Mouse (Mus musculus): Measurements from ENCODE around the gene Dnaaf5. TPM values are rescaled to one million over a fixed set of nuclear protein-coding genes. Genes with fewer than 3 reads are reported as not detected.

The Dnaaf5 gene
- total RNA-seq, 2 experiments from 2014 or later: 15.8 to 16.1 TPM

DNA sequence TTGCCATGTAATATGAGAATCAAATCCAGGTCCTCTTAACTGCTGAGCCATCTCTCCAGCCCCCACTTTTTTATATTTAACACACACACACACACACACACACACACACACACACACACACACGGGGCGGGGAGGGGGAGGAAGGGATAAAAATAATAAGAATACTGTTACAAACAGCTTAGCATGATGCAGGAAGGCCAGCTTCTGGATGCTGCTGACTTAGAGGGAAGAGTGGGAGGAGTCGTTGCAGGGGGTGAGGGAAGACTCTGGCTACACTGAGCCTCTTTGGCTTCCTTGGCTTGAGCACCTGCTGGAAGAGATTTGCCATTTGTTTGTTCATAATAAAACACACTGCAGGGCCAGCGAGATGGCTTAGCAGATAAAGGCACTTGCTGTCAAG, 34.9 kb downstream of the Dnaaf5 start:
- DNase-seq (ENCODE audit: low spot score in 2 of 2): no peak

- DNase-seq (ENCODE audit: low spot score in 2 of 2): no peak
Observed at GRCm38 (mm10) chr5:139189726-139190125, 39.7 kb downstream of the Dnaaf5 start.

- DNase-seq (ENCODE audit: low spot score in 2 of 2): no peak
Observed at GRCm38 (mm10) chr5:139190958-139191357, 40.9 kb downstream of the Dnaaf5 start.

DNA sequence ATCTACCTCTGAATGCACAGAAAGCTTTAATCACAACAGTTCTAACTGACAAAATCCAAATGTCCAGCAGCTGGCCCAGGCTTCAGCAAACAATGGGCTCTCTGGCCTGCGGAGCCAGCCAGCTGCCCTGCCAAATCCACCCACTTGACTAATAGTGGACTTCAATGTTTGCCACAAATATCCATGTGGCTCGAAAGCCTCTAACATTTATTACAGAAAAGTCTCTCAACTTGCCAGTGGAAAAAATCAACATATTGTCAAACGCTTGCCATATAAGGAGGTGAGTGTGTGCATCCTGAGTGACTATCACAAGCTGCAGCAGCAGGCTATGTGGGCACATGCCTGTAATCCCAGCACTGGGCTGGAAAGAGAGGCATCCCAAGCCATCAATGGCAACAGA, 48.8 kb downstream of the Dnaaf5 start:
- no peak for DNase-seq (ENCODE audit: low spot score in 2 of 2)

DNA sequence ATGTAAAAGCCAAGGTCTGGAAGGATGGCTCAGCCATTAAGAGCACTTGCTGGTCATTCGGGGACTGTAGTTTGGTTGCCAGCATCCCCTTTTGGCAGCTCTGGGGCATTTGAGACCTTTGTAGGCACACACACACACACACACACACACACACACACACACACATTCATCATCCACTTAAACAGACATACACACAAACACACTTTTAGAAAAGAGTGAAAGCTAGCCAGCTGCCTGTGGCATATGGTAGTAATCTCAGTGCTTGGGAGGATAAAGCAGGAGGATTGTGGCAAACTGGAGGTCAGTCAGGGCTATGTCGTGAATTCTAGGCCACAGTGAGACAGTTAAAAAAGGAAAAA, 49.6 kb downstream of the Dnaaf5 start:
- no peak for DNase-seq (ENCODE audit: low spot score in 2 of 2)

DNA sequence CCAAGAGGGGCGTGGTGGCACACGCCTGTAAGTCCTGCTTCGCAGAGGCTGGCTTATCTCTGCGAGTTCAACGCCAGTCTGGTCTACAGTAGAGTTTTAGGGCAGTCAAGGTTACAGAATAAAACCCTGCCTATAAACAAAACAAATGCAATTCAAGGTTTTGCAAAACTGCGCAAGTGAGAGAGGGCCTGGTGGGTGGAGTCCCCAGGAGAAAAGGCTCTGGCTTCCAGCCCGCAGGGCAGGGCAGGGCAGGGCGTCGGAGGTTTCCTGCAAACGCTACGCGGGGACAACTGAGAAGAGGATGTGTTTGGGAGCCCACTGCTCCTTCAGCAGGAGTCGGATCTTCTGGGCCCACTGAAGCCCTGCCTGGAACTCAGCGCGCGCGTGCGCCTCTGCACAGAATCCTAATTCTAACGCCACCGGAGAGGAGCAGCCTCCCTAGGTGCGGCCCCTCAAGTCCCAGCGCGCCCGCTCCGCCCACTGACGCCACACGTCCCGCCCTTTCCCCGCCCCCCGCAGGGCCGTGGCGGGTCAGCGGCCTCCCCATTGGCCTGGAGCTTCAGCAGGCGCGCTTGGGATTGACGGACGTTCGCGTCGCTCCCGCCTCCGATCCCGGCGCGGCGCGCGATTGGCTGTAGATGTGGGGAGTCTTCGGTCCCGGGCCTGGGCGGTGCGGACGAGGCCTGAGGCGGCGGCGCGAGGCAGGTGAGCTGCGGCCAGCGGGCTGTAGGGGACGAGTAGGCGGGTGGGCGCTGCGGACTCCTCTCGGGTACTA, 50.2 kb downstream of the Dnaaf5 start, which contains the start of gene Sun1:
Gene Sun1, plus strand, starts transcription at position 643 of the 775 bp plus-strand sequence.
- peak; percentile 94 to 98 for DNase-seq (ENCODE audit: low spot score in 2 of 2)

- DNase-seq (ENCODE audit: low spot score in 2 of 2): no peak
Observed at GRCm38 (mm10) chr5:139200770-139201569, 50.9 kb downstream of the Dnaaf5 start.

DNA sequence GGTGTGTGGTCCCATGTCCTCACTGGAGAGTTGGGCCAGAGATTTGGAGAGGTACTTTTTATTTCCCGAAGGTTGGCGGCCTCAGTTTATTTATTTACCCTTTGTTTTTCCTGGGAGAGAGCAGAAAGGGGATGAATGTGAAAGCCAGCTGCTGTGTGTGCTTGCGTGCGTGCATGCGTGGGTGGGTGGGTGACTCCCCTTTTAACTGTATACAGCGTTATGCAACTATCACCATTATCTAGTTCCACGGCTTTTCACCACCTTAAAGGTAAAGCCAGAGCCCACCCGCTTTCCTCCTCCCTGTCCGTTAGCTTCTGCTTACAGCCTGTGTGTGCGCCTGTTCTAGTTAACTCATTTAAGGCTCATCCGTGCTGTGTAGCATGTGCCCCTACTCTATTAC, 52.1 kb downstream of the Dnaaf5 start:
- DNase-seq (ENCODE audit: low spot score in 2 of 2): no peak

DNA sequence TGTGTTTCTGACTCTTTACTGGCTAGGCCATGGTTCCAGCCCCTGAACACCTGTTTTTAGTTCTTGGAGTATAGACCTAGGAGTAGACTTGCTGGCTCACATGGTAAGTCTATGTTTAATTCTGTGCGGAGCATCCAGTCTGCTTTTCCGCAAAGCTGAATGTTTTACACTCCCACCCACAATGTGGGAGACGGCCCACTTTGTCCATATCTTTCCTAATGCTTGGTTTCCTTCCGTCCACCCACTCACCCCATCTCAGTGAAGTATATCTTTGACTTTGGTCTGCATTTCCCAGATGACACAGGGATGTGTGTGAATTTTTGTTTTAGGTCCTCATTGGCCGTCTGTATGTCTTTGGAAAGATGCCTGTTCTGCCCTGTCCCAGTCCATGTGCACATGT, 53.3 kb downstream of the Dnaaf5 start:
- no peak for DNase-seq (ENCODE audit: low spot score in 2 of 2)

GRCm38 (mm10) chr5:139206081-139206480, 56.1 kb downstream of the Dnaaf5 start:
- DNase-seq (ENCODE audit: low spot score in 2 of 2): no peak

- DNase-seq (ENCODE audit: low spot score in 2 of 2): no peak
Observed at GRCm38 (mm10) chr5:139206525-139206924, 56.5 kb downstream of the Dnaaf5 start.

DNA sequence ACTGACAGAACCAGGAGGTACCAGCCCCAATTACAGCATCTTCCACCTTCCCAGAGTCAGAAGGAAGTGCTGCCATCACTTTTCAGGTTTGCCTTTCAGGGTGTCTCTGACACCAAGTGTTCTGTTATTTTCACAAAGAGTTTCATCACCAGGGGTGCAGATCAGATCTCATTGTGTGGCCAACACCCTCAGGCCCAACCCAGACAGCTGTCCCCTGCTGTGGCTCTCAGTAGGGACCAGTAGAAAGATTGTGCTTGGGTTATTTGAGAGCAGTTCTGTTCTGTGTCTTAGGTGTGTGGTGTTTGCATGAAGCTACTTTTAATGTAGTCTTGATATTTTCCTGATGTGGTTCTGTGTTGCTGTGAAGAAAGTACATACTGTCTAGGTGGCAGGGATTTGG, 58.2 kb downstream of the Dnaaf5 start:
- no peak for DNase-seq (ENCODE audit: low spot score in 2 of 2)

DNA sequence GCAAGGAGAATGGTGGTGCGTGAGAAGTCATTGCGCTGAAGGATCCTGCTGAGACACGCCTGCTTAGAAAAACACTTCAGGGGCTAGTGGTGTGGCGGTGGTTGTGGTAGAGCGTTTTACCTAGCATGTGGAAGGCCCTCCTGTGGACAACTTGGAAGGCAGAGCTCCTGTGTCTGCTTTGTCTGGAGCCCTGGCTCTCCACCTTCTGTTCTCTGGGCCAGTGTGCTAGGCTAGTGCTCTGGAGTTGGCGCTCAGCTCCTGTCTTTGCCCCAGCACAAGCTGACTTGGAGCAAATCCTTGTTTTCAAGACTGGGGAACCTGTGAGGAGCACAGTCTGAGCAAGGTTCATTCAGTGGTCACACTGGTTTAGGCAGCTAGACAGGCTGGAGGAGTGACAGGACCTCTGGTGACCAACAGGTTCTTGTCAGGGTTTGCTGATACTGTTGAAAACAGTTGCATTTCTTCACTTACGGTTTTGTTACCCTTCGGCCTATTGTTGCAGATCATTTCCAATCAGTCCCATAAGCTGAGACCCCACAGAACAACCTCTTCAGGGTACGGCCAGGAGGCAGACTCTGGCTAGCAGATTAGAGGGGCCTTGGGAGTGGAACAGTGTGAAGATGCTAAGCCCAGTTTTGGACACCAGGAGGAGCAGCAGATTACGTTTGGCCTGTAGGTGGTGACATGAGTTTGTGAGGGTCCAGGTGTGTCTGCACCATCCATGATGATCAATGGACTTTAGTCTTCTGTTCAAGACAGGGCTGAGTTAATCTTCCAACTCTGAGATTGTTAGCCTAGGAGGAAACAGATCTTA, 59.1 kb downstream of the Dnaaf5 start:
- DNase-seq (ENCODE audit: low spot score in 2 of 2): no peak

DNA sequence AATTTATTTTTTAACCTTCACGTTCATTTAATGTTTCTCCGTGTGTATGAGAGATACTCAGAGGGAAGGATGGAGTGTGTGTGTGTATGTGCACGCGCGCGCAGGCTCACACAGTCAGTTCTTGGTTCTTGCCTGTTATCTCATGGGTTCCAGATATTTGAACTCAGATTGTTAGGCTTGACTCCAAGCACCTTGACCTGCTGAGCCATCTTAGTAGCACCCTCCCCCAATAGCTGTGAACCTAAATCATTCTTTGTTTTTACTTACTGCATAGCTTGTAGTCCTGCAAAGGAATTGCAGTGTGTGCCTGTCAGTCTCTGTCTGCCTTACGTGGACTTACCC, 59.6 kb downstream of the Dnaaf5 start:
- DNase-seq (ENCODE audit: low spot score in 2 of 2): no peak

DNA sequence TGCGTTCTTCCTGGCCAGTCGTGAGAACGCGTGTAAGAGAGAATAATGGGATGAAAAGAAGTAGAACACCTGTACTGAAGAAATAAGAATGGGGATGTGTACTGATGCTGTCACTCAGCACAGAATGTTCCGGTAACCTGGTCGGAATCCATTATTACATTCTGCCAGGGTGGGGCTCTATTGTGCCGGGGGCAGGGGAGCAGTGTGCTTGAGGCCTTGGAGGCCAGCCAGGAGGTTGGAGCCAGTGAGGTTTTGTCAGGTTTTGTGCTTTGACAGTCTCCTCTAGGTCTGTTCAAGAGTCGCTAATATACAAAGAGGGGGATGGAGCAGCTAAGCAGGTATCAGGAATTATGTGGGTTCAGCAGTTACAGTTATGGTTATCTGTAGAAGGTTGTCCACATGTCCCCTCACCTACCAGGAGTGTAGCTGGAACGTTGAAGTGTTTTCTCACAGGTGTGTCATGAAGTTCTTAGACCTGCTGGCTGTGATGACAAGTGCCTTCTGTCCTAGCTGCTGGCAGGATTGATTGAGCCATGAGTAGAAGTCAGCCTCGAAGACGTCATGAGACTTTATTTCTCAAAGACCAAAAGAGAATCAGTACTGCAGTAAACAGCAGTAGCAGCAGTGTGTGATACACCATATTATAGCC, 61.8 kb downstream of the Dnaaf5 start:
- DNase-seq (ENCODE audit: low spot score in 2 of 2): no peak

GRCm38 (mm10) chr5:139214298-139214697, 64.3 kb downstream of the Dnaaf5 start:
- no peak for DNase-seq (ENCODE audit: low spot score in 2 of 2)

DNA sequence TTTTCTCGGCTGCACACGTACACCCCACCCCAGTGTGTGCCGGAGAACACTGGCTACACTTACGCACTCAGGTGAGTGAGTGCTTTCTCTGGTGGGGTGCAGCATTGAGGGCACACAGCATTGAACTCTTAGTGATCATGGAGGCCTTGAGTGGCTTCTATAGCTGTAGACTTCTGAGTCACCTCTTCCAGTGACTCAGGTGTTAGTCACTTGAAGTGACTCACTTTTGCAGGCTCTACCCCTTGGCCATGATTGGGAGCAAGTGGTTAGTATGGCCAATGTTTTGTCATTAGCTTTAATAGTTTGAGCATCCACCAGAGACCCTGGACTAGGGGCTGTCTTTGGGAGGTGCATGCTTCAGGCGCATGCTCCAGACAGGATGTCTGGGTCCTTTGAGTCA, 65.2 kb downstream of the Dnaaf5 start:
- DNase-seq (ENCODE audit: low spot score in 2 of 2): no peak

DNA sequence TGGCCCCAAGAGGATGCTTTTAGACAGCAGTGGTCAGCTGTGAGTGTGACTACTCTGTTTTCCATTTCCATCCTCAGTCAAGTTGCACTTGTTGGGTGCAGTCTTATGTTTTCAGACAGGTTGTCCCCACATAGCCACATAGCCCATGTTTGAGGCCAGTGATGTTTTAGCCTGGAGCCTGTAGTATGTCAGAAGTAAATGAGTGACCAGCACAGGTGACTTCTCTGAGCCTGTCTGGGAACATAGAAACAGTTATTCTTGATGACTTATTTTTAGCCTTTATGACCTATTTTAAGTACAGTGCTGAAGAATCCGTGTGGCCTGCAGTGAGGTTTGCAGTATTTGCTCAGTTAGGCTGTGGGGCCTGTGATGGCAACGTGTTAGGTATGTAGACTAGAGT, 66.1 kb downstream of the Dnaaf5 start:
- DNase-seq (ENCODE audit: low spot score in 2 of 2): no peak

GRCm38 (mm10) chr5:139216774-139217173, 66.8 kb downstream of the Dnaaf5 start:
- no peak for DNase-seq (ENCODE audit: low spot score in 2 of 2)

- no peak for DNase-seq (ENCODE audit: low spot score in 2 of 2)
Observed at GRCm38 (mm10) chr5:139220006-139220515, 70.0 kb downstream of the Dnaaf5 start.

DNA sequence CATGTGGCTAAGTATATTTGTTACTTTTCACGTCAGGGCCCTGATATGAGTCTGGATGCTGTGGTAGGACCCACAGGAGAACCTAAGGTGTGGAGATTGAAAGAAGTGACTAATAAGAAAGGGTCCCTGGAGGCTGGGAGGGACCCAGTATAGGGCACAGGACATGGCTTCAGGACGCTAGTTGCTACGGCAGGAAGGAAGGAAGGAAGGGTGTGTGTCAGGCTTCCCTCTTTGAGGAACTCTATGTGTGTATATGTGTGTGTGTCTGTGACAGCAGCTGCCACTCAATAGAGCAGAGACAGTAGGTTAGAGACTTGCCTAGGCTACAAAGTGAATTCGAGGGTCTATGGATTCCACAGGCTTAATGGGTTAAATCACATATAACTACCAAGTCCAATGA, 70.6 kb downstream of the Dnaaf5 start:
- no peak for DNase-seq (ENCODE audit: low spot score in 2 of 2)
